Mouse (Mus musculus) embryo, embryonic 9.5 days (tissue): ENCODE measurements around the gene Castor1.
A peak's percentile ranks its signal among the peaks of the same experiment; 100 is the strongest.

Source experiments
- DNase-seq: peaks from one replicate; pipeline ENCODE4 v3.0.0-alpha.2; 2017; ENCODE audit errors: extremely low spot score

Gene Castor1

GRCm38 (mm10) chr11:4235052-4235655, 17.1 kb downstream of the Castor1 start:
- DNase-seq, result no peak

GRCm38 (mm10) chr11:4235665-4236545, 17.9 kb downstream of the Castor1 start, which contains the start of gene Osm:
Gene Osm (plus strand): TSS chr11:4236420.
- DNase-seq, result no peak

DNA sequence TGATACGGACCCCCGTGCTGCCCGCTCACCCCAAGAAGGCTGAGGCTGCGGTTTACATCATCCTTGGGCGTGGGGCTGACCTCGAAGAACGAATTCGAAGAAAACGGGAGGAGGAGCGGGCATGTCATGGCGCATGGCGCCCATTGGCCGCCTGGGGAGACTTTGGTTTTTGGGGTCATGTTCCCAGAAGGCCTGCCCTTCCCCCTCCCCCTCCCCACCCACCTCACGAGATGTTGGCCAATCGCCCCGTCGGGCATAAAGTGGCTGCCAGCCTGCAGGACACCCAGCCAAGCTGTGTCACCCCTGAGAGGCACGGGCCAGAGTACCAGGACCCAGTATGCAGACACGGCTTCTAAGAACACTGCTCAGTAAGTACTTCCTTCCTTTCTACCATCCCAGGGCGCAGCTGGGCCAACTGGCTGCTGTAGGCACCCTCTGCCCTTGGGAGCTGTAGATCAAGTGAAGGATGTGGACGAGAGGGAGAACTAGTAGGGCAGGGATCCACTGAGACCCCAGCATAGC, 18.6 kb downstream of the Castor1 start:
- no peak for DNase-seq

DNA sequence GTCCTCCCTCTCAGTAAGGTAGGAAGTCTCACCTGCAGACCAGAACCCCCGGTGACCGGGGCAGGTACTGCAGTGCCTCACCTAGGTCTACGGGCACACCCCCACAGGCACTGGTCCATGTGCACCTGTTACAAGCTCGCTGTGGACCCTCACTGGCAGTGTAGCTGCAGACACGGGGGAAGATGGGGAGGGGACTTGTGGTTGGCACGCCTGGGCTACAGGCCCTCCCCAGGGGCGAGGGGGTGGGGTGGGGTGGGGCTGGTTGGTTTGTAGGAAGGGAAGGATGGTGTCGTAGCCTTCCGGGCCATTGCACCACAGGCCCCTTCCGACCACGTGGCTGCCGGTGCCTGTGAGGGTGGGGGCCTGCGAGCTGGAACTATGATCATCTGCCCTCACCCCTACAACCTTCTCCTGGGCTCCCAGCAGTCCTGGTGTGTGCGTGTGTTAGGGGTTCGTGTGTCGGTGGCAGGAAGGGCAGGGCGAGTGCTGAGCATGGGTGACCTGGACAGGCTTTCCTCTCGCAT, 19.4 kb downstream of the Castor1 start:
- DNase-seq, result no peak

GRCm38 (mm10) chr11:4238167-4238566, 20.1 kb downstream of the Castor1 start:
- DNase-seq, result no peak

DNA sequence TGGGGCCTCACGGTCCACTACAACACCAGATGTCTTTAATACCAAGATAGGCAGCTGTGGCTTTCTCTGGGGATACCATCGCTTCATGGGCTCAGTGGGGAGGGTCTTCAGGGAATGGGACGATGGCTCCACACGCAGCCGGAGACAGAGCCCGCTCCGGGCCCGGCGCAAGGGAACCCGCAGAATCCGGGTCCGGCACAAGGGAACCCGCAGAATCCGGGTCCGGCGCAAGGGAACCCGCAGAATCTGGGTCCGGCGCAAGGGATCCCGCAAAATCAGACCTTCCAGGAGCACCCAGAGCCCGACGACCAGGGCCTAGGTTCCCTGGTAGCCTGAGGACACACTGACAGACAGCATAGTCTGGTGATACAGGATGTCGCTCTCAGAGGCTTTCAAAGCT, 21.7 kb downstream of the Castor1 start:
- no peak for DNase-seq

DNA sequence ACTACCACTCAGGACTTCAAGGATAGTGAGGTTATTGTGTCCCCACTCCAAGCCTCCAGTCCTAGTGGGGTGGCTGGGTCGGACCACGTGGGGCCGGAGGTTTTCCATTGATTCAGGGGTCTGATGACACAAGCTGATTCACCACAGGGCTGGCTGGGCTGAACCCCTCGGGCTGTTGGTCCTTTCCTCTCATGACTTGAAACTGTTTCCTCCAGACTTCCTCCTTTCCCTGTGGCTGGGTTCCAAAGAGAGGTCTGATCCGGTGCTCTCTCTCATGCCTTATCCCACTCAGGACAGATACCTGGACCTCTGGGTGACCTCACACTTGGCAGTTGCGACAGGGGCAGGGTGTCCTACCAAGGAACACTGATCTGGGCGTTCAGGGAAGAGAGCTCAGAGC, 22.1 kb downstream of the Castor1 start:
- no peak for DNase-seq

DNA sequence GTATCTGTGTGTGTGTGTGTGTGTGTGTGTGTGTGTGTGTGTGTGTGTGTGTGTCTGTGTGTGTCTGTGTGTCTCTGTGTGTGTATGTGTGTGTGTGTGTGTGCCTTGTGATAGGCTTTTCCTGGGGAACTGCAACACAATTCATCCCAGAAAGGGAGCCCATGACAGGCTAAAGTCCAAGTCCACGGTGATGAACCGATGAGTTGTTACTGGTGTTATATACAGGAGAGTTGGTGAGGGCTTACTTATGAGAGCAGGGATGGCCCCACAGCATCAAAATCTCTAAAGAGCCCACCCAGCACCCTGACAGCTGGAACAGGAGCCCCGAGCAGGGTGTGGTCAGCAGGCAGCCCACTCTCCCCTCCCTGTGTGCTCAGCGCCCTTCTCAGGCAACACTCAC, 23.2 kb downstream of the Castor1 start:
- no peak for DNase-seq

GRCm38 (mm10) chr11:4246126-4246525, 28.1 kb downstream of the Castor1 start:
- no peak for DNase-seq

- no peak for DNase-seq
Measured at GRCm38 (mm10) chr11:4246623-4247022, 28.6 kb downstream of the Castor1 start.

DNA sequence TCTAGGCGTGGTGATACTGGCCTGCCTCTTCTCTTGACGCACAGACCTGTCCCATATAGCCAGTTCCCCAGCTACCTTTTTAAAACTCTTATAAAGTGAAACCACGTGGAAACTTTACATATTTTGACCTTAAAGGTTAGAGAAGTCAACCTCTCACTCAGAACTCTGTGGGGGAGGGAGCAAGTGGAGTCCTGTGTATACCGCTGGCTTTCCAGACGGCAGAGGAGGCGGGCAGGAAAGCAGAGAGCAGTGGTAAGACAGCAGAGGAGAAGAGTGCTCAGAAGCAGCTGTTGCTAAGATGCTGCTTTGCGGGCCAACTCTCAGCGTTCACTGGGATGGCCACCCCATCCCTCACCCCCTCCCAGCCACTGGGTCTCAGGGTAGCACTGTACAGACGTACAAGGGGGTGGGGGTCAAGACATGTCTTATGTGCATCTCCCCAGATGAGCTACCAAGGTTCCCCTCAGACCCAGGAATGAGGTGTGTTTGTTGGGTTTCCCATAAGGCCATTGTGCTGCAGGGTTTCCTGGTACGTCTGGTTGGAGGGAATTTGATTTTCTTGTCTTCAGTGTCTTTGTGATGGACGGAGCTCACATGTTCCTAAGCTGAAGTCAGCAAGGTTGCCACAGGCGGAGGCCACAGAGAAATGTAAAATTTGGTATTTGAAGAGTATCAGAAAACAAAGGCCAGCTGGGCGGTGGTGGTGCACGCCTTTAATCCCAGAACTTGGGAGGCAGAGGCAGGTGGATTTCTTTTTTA, 29.4 kb downstream of the Castor1 start:
- no peak for DNase-seq

DNA sequence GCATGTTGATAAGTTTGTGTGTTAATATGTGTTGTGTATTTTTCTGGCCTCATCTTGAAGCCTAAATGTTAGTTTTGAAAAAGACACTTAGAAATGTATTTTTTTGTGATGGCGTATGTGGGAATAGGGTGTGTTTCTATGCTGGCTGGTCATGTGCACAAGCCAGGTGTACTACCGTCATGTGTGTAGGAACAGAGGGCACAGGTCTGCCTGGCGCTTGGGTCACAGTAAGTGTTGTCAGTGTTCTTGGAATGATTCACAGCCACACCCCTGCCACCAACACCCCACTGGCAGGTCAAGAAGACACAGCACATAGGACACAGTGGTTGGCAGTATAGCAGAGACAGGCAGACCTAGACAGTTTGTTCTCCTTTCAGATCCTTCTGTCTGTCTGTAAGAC, 31.1 kb downstream of the Castor1 start:
- no peak for DNase-seq

DNA sequence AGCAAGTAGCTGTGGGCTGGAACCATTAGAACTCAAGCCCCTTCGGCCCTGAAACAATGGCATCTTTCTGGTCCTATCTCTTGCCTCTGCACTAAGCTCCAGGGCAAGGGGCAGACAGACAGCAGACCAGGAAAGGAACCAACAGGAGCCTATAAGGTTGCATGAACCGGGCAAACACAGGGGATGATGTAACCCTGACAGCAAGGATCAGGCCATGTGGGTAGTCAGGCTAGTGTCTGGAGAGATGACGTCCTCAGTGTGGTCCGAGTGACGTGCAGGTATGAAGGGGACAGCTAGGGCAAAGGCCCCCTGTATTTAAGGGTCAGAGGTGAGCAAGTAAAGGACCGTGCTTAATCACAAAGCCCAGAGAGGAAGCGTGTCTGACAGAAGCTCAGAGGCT, 32.3 kb downstream of the Castor1 start:
- no peak for DNase-seq

DNA sequence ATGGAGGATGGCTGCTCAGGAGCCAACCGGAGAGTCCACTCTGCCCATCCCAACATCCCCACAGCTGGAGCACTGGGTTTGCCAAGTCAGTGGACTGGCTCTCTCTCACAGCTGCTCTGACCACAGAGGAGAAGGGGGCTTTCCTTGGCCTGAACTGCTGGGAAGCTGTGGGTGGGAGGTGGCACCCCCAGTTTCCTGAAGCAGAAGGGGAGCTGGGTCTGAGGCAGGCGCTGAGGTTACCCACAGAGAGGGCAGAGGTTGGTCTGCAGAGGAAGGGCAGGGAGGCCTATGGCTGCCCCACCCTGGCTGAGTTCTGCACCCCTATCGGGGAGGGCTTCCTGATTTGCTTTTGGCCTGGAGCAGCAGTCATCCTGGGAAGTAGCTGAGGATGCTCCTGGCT, 33.4 kb downstream of the Castor1 start:
- no peak for DNase-seq

DNA sequence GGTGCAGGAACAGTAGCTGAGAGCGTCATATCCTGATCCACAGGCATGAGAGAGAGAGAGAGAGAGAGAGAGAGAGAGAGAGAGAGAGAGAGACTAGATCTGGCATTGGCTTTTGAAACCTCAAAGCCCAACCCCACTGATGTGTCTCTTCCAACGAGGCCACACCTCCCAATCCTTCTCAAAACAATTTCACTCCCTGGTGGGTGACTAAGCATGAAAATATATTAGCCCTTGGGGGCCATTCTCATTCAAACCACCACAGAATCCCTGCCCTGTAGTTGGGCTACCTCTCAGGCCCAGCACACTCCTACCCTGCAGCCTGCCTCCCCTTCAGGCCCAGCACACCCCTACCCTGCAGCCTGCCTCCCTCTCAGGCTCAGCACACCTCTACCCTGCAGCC, 34.9 kb downstream of the Castor1 start:
- no peak for DNase-seq

GRCm38 (mm10) chr11:4256846-4257607, 39.0 kb downstream of the Castor1 start, which contains the start of gene Lif:
Gene Lif (plus strand): TSS chr11:4257557.
- DNase-seq, result no peak

- DNase-seq, result no peak
Measured at GRCm38 (mm10) chr11:4257756-4258155, 39.7 kb downstream of the Castor1 start.

DNA sequence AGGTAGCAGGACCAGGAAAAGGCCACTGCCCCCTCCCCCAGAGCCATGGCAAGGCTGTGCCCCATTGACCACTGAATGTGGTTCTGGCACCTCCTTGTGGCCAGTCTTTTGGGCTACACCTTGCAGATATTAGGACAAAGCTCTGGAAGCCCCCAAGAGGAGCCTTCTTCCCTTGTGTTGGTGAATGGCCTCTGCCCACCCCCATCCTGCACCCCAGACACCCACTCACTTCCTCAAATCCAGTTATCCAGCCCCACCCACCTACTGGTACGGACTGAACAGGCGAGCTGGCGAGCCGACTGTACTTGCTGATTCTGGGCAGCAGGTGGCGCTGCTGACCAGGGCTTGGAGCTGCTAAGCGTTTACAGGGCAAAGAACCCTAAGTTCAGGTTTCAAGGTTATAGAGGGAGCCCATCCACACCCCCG, 40.6 kb downstream of the Castor1 start:
- peak; percentile 86 for DNase-seq

DNA sequence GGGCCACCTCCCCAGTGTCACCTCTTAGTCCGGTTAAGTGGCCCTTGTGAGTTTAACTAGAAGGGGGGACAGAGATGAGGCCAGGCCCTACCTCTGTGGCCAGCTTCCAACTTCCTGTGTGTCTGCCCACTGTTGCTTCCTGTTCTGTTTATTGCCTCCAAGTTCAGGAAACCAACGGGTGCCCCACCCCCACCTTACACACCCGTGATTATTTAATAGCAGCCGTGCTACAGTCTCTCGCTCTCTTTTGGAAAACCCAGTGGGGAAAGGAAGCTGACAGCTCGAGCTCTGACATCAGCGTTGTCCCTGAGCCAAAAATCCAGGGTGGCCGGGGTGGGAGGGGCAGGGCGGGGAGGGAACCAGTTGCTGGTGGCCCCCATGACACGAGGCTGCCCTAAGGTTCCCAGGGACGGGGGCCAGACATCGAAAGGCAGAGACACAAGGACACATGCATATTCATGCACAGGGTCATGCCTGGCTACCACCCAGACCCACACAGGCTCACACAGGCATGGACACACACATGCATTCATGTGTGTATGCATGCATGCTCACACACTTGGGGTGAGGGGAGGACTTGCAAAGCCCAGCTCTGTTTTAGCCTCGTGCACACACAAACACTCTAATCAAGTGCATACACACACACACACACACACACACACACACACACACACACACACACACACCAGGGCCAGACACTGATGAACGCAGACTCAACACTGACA, 42.6 kb downstream of the Castor1 start:
- DNase-seq, result no peak

DNA sequence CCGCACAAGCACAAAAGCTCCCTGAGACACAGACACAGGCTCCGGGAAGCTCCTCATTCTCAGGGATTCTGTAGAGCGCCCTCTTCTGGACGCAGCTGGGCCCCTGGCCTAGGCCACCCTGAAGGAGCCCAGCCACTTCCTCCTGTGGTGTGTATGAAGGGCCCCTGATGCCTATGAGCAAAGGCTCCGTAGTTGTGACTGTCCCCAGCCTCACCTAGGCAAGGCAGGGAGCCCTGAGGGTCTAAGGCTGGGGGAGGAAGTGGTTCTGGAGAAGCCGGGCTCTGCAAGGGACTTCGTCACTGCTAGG, 43.1 kb downstream of the Castor1 start:
- peak; percentile 57 for DNase-seq

DNA sequence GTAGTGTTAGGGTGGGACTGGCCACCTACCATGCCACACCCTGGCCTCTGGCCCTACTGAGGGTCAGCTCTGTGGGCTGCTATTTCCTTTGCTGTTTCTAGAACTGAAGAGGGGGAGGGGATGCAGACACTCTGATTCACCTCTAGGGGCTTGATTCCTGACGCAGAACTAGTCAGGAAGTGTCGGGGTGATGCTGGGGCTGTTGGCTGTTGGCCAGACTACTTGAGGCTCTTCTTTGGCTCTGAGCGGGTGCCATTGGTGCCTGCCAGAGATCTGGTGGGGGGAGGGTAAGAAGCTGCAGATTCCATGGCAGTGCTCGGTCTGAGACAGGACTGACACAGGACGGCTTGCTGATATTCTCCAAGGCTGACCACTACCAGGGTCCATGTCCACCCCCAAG, 43.9 kb downstream of the Castor1 start:
- no peak for DNase-seq
